Mouse (Mus musculus) forebrain, embryonic 15.5 days (tissue): ENCODE measurements at regions not wholly inside any gene's neighbourhood (a gene's known extent, or its start where the extent isn't known, plus 50 kb on each side); places are given as distances from the start of the nearest gene placed in this dataset.

Source experiments
- ATAC-seq: fragments of 200-750 bp; cut with Nextera tagmentation; replicated peaks from 2 replicates; pipeline ENCODE4 v1.8.0; 2017; ENCODE audit warnings: mild to moderate bottlenecking, moderate TSS enrichment, moderate library complexity
- H3K27ac ChIP-seq: fragments of 300-500 bp; sonication (generic); replicated peaks from 2 replicates; pipeline ENCODE4 v1.5.1; 2015; ENCODE audit warnings: mild to moderate bottlenecking, inconsistent platforms
- H3K27me3 ChIP-seq: fragments of 300-500 bp; sonication (generic); 2 replicates; pipeline ENCODE4 v1.6.1; 2015; ENCODE audit warnings: inconsistent platforms
- H3K36me3 ChIP-seq: fragments of 300-500 bp; sonication (generic); 2 replicates; pipeline ENCODE4 v1.6.1; 2015; ENCODE audit warnings: mild to moderate bottlenecking, inconsistent platforms
- H3K4me1 ChIP-seq: fragments of 300-500 bp; sonication (generic); 2 replicates; pipeline ENCODE4 v1.6.1; 2015; ENCODE audit warnings: inconsistent platforms
- H3K4me2 ChIP-seq: fragments of 300-500 bp; sonication (generic); replicated peaks from 2 replicates; pipeline ENCODE4 v1.6.1; 2015; ENCODE audit warnings: mild to moderate bottlenecking, inconsistent platforms
- H3K4me3 ChIP-seq: fragments of 300-500 bp; sonication (generic); 2 replicates; pipeline ENCODE4 v1.5.1; 2015; ENCODE audit warnings: mild to moderate bottlenecking, inconsistent platforms
- H3K9ac ChIP-seq: fragments of 300-500 bp; sonication (generic); replicated peaks from 2 replicates; pipeline ENCODE4 v1.6.1; 2015; ENCODE audit warnings: mild to moderate bottlenecking, inconsistent platforms
- H3K9me3 ChIP-seq: fragments of 300-500 bp; sonication (generic); 2 replicates; pipeline ENCODE4 v1.6.1; 2016; ENCODE audit warnings: inconsistent platforms
- WGBS: fragments of 180-500 bp; shearing (Covaris S2); methylation state at CpG from one replicate; pipeline ENCODE4 v1.1.7; 2015; ENCODE audit warnings: mixed read lengths; 5-methylcytosine and 5-hydroxymethylcytosine counted together

DNA sequence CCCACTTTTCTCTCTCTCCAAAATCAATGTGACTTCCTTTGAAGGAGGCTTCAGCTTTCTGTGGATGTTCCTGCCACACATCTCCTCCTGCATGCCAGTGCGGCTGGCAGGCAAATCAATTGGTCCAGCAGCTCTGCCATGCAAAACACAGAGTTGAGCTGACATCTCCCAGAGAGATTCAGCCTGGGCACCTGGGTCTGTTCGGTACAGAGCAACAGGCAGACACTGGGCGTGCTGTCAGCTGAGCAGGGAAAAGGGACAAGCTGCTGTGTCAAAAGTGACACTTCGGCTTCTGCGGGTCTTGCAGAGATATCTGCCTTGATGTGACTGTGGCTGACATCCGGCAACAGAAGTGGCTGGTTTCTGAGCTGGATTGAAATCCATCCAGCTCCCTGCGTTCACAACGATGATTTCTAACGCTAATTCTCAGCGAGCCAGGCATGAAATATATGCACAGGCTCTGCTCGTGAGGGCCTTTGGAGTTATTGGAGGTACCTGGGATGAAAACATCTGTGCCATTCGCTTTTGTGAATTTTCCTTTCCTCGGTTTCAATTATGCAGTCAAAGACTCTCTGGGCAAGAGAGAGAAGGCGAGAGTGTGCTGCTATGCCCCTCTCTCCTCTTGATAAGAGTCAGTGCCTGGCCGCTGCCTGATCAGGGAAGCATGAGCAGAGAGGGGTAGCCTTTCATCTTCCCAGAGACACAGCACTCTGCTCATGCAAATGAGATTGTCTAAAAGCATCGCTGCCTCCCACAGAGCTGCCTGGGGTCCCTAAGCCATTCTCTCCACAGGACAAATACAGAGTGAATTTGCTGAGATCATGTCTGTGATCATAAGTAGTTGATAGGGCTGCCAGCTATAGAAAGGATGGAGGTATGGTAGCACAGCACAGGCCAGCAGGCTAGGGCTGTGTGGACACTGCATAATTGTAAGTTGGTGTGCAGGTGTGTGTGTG, 295.4 kb upstream of the Myt1l start:
- H3K9ac ChIP-seq, result peak overlapping the region; percentile 23; the same call in 1 of the 2 replicates
- 12% methylated on average over 16 of the region's 16 CpGs for WGBS
- H3K4me2 ChIP-seq, result peak overlapping the region; percentile 17
- ATAC-seq, result peak; percentile 61
- no peaks in the 10 kb centered on the region for H3K27me3 ChIP-seq
- peak overlapping the region; percentile 62 for H3K27ac ChIP-seq
- no peak overlapping the region for H3K4me3 ChIP-seq
- peaks cover 22% of the 10 kb centered on the region for H3K4me1 ChIP-seq
- H3K36me3 ChIP-seq, result no peaks in the 10 kb centered on the region
- H3K9me3 ChIP-seq, result no peaks in the 10 kb centered on the region

DNA sequence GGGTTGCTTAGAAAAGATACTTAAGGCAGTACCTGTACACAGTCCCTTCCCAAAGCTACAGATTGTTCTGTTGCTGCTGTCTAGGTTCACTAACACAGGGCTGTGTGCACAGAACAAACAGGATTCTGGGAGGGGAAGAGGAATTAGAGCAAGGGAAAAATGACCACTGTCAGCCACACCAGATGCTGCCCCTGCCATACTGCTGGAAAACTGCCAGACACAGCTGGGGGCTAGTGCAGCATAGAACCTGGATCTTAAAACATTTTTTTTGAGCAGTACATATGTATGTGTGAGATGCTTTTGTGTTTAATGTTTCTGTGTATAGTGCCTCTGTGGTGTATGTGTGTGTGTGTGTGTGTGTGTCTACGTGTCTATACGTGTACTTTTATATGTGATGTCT, 291.7 kb upstream of the Myt1l start:
- ATAC-seq, result no peak
- no peak overlapping the region for H3K4me3 ChIP-seq
- no peaks in the 10 kb centered on the region for H3K27me3 ChIP-seq
- no peaks in the 10 kb centered on the region for H3K36me3 ChIP-seq
- 88% methylated on average over 2 of the region's 2 CpGs for WGBS
- no peak overlapping the region for H3K4me2 ChIP-seq
- H3K4me1 ChIP-seq, result peaks cover 42% of the 10 kb centered on the region
- no peaks in the 10 kb centered on the region for H3K9me3 ChIP-seq
- H3K27ac ChIP-seq, result no peak overlapping the region
- H3K9ac ChIP-seq, result no peak overlapping the region

DNA sequence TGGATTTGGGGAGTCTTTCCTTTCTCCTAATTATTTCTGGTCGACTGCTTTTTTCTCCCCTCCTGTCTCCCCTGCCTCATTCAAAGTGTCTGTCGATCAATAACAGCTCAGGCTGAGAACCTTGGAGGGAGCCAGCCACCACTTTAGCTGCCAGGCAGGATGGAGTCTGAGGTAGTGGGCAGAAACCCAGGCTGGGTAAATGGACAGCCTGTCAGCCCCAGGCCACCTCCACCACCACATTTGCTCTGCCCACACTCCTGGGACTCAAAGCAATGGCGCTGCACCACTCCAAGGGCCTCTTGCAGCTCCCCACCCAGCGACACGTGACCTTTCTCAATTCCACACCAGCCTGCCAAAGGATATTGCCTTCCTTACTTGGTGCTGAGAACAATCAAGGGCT, 290.7 kb upstream of the Myt1l start:
- H3K4me3 ChIP-seq, result no peak overlapping the region
- ATAC-seq, result 0 out of 2 replicates have a peak, but pooled peaks have one; percentile 9
- H3K4me2 ChIP-seq, result no peak overlapping the region
- no peak overlapping the region; the same call in 1 of the 2 replicates for H3K9ac ChIP-seq
- H3K4me1 ChIP-seq, result peaks cover 36% of the 10 kb centered on the region
- 42% methylated on average over 5 of the region's 5 CpGs for WGBS
- no peaks in the 10 kb centered on the region for H3K27me3 ChIP-seq
- H3K36me3 ChIP-seq, result no peaks in the 10 kb centered on the region
- no peaks in the 10 kb centered on the region for H3K9me3 ChIP-seq
- H3K27ac ChIP-seq, result 0 out of 2 replicates have a peak overlapping the region, but pooled peaks have one; percentile 6

DNA sequence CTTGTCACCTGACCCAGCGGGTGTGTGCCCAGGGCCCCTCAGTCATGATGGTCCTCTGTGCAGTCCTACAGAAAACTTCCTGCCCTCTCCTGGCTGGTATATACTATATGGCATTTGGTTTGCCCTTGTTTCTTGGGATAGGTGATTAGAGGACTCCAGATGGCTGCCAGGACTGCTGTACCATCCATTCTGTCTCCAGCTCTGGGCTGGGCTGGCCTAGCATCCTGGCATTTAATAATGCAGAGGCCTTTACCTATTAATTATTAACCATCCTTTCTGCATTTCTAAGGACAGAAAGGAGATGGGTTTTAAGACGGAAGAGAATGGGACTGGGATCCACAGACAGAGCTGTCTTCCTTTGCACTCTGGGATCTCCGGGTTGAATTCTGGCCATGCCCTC, 288.7 kb upstream of the Myt1l start:
- Histone ChIP-seq H3K27ac (peak overlapping the region; percentile 82), H3K4me1 (peaks cover 25% of the 10 kb centered on the region), H3K9me3 (no peaks in the 10 kb centered on the region), H3K36me3 (no peaks in the 10 kb centered on the region), H3K9ac (no peak overlapping the region), H3K27me3 (no peaks in the 10 kb centered on the region), H3K4me3 (no peak overlapping the region), H3K4me2 (no peak overlapping the region)
- ATAC-seq, result peak; percentile 30; the same call in 1 of the 2 replicates
- WGBS, result 88% methylated on average over 3 of the region's 3 CpGs

DNA sequence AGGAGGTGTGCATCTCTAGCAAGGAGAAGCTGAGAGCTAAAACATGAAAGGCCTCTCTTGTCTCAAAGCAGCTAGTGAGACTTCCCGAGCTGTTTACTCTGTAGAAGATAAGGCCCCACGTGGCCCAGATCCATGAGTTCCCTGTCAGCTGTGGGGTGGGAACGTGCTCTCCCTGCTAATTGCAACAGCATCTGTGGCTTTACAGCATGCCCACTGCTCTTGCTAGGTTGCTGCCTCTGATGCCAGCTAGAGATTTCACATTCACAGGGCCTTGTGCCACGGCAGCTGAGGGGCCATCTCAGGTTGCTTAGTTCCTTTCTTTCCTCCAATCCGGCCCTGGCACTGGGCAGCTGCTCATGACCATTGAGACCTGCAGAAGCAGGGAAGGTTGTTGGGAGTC, 288.2 kb upstream of the Myt1l start:
- no peak overlapping the region for H3K9ac ChIP-seq
- H3K4me1 ChIP-seq, result peaks cover 25% of the 10 kb centered on the region
- no peak overlapping the region for H3K4me2 ChIP-seq
- H3K36me3 ChIP-seq, result no peaks in the 10 kb centered on the region
- no peak overlapping the region for H3K4me3 ChIP-seq
- no peaks in the 10 kb centered on the region for H3K9me3 ChIP-seq
- H3K27me3 ChIP-seq, result no peaks in the 10 kb centered on the region
- 28% methylated on average over 5 of the region's 5 CpGs for WGBS
- peak; percentile 89 for ATAC-seq
- peak overlapping the region; percentile 82 for H3K27ac ChIP-seq

DNA sequence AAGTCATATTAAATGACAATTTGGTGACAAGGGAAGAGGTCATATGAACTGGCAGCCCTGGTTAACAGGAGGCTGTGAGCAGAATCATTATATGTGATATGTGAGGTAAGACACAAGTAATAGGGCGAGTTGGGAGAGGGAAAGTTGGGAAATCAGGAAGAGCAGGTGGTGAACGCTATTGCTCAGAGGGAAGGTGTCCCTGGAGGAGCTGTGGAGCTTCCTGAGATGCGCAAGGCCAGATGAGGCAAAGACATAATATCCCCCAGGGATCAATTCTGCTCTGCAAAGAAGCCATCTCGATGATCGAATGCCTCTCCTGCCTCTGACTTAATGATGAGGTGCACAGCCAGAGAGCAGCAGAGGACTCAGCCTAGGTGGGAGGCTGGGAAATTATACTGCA, 285.1 kb upstream of the Myt1l start:
- Histone ChIP-seq H3K4me2 (no peak overlapping the region), H3K27me3 (no peaks in the 10 kb centered on the region), H3K4me1 (peaks cover 41% of the 10 kb centered on the region), H3K9me3 (no peaks in the 10 kb centered on the region), H3K9ac (no peak overlapping the region), H3K27ac (no peak overlapping the region), H3K4me3 (no peak overlapping the region), H3K36me3 (no peaks in the 10 kb centered on the region)
- no peak for ATAC-seq
- 81% methylated on average over 5 of the region's 5 CpGs for WGBS

DNA sequence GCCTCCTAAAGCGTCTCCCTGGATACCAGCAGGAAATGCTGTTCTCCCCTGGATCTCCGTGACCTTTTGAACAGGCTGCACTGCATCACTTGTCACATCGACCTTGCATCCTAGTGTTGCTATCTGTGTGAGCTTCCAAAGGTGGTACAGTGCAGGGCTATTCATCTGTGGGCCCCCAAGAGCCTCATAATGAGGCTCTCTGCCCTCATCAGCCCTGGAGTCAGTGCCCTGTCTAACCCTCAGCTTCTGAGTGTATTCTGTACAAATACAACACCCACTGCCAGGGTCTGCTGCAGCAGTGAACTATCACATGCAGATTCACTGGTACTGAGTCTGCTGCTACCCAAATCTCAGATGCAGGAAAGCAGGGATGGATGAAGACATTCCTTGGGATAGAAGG, 282.1 kb upstream of the Myt1l start:
- Histone ChIP-seq H3K36me3 (no peaks in the 10 kb centered on the region), H3K27ac (peak overlapping the region; percentile 27), H3K4me1 (peaks cover 21% of the 10 kb centered on the region), H3K4me2 (no peak overlapping the region), H3K4me3 (no peak overlapping the region), H3K9ac (no peak overlapping the region), H3K9me3 (no peaks in the 10 kb centered on the region), H3K27me3 (no peaks in the 10 kb centered on the region)
- WGBS, result 64% methylated on average over 3 of the region's 3 CpGs
- 0 out of 2 replicates have a peak, but pooled peaks have one; percentile 11 for ATAC-seq

DNA sequence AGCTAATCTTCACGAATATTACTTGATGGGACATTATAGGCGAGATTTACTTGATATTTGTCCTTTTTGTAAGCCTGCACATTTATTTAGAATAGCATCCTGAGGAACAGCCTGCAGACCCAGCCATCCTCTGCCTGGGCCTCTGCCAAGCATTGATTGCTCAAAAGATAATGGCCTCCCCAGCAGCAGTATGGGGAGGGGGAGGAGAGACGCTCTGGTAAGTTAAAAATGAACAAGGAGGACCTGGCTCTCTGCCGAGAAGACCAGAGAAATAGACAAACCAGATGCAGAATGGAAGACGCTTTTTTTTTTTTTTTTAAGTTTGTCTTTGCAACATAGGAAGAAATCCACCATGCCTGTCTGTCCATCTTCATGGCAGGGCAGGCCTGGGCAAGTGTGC, 280.8 kb upstream of the Myt1l start:
- Histone ChIP-seq H3K27me3 (no peaks in the 10 kb centered on the region), H3K27ac (peak overlapping the region; percentile 68), H3K9ac (no peak overlapping the region), H3K9me3 (no peaks in the 10 kb centered on the region), H3K4me3 (no peak overlapping the region), H3K4me1 (peaks cover 21% of the 10 kb centered on the region), H3K36me3 (no peaks in the 10 kb centered on the region), H3K4me2 (no peak overlapping the region)
- no peak for ATAC-seq
- 35% methylated on average over 5 of the region's 5 CpGs for WGBS

DNA sequence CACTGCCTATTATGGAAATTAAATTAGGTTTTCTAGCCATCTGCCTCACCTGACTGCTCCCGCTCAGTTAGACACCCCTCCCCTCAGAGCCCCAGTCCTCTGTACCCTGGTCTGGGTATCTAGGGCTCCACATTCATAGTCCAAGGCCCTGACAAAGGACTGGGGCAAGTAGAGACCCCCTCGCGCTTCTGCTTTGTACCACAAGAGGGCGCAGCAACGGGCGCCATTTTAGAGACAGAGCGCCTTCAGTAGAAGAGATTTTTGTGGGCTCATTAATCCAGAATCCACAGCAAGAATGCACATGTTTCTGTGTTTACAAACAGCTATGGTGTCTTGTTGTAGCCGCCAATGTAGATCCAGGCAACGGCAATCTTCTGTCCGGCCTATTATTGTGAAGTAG, 279.7 kb upstream of the Myt1l start:
- no peak overlapping the region for H3K4me2 ChIP-seq
- no peaks in the 10 kb centered on the region for H3K36me3 ChIP-seq
- H3K9me3 ChIP-seq, result no peaks in the 10 kb centered on the region
- 85% methylated on average over 10 of the region's 10 CpGs for whole genome bisulfite sequencing
- no peaks in the 10 kb centered on the region for H3K27me3 ChIP-seq
- ATAC-seq, result no peak
- no peak overlapping the region for H3K4me3 ChIP-seq
- peaks cover 21% of the 10 kb centered on the region for H3K4me1 ChIP-seq
- H3K9ac ChIP-seq, result no peak overlapping the region
- H3K27ac ChIP-seq, result no peak overlapping the region

- no peak for ATAC-seq
- no peak overlapping the region for H3K27ac ChIP-seq
These were observed 272.1 kb upstream of the Myt1l start for GRCm38 (mm10) chr12:29256103-29256502.

DNA sequence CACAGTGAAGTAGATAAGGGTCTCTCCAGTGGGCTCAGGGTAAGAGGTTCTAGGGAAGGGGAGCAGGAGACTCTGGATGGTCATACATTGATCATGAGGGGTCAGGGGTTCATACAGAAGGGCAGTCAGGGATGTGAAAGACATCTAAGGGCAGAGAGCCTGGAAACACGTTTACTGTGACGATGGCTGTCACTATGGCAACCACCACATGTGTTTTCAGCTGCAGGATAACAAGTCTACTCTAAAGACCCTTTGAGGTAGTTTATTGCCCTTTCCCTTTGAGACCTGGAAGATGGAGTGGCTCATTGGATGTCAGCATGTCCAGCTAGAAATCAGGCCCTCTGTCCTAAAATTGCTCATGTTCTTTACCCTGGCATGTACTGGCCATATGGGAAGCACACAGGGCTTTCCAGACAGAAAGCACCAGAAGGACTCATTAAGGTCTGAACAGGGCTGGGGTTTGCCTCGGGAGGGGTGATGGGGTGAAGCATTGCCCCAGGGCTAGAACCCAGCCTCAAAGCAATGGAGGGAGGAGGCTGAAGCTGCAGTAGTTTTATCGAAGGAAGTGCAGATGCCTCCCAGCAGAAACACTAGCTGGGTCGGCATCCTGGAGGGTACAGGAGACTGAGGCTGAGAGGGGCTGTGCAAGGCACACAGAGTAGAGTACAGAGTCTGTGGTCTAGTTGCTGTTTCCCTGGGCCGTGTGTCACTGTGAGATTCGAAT, 271.0 kb upstream of the Myt1l start:
- Histone ChIP-seq H3K36me3 (no peaks in the 10 kb centered on the region), H3K9me3 (no peaks in the 10 kb centered on the region), H3K27me3 (no peaks in the 10 kb centered on the region), H3K4me1 (peaks cover 23% of the 10 kb centered on the region), H3K4me2 (0 out of 2 replicates have a peak overlapping the region, but pooled peaks have one; percentile 12), H3K9ac (0 out of 2 replicates have a peak overlapping the region, but pooled peaks have one; percentile 0), H3K27ac (peak overlapping the region; percentile 35), H3K4me3 (no peak overlapping the region)
- 6% methylated on average over 7 of the region's 7 CpGs for WGBS
- ATAC-seq, result peak; percentile 52

More at GRCm38 (mm10) chr12:29256103-29256502, 272.1 kb upstream of the Myt1l start:
- H3K4me3 ChIP-seq, result no peak overlapping the region
- peaks cover 23% of the 10 kb centered on the region for H3K4me1 ChIP-seq
- H3K27me3 ChIP-seq, result no peaks in the 10 kb centered on the region
- H3K9me3 ChIP-seq, result no peaks in the 10 kb centered on the region
- no peaks in the 10 kb centered on the region for H3K36me3 ChIP-seq
- H3K9ac ChIP-seq, result no peak overlapping the region
- WGBS, result 92% methylated on average over 4 of the region's 4 CpGs
- no peak overlapping the region for H3K4me2 ChIP-seq
